Mouse (Mus musculus) telencephalon, adult 2 months (tissue): ENCODE measurements at regions not wholly inside any gene's neighbourhood (a gene's known extent, or its start where the extent isn't known, plus 50 kb on each side); places are given as distances from the start of the nearest gene placed in this dataset.
A peak's percentile ranks its signal among the peaks of the same experiment; 100 is the strongest.

ENCODE experiments used
- DNase-seq: peaks from one replicate; pipeline ENCODE4 v3.0.0-alpha.2; 2011; ENCODE audit warnings: low read depth, low spot score

GRCm38 (mm10) chr13:82710576-82710975 lies 793.3 kb upstream of the Mef2c start:
- DNase-seq, result no peak

- DNase-seq, result peak; percentile 26
Measured at GRCm38 (mm10) chr13:82719500-82719899, 784.3 kb upstream of the Mef2c start.
